In genomic region chr2:94333841-94334741, GRCm38 (mm10) we compare ENCODE assay signal across 9 mouse cellular contexts.
DNase-seq lines count a peak whose midpoint lies in the region.
"Had no signal": no experiment of that assay in that cellular context is flagged by ENCODE, and none has a peak within 500 bp of the region (broad histone marks: within the 10 kb centered on the region; RNA-seq: fewer than 3 reads in every experiment).

No protein-coding gene starts in this region.

- H3K9me3 ChIP-seq in limb, embryonic 10.5 days (replicated peaks), result no peaks in the 10 kb centered on the region
- H3K9me3 ChIP-seq: midbrain, embryonic 10.5 days had no signal

- peak; percentile 32 for DNase-seq in gastrocnemius, postnatal 25 days
- no peak for DNase-seq in gastrocnemius, postnatal 14 days
- DNase-seq in adrenal gland, postnatal 10 days, result peak; percentile 59
- peak; percentile 48 to 61 for DNase-seq in cerebellum, postnatal 14 days
- peak; percentile 22 to 25 for DNase-seq in heart, postnatal 14 days
- DNase-seq in limb, embryonic 10.5 days (ENCODE audit: low spot score), result no peak
- no peak for DNase-seq in ovary, postnatal 36 days (ENCODE audit: low spot score)
- no peak for DNase-seq in layer of hippocampus, postnatal 25 days (ENCODE audit: extremely low spot score in 1 of 2, low spot score in 1 of 2)

- peaks cover 51% of the 10 kb centered on the region for H3K36me3 ChIP-seq in limb, embryonic 10.5 days

- 92% methylated on average over 14 of the region's 14 CpGs for WGBS in limb, embryonic 10.5 days

- intact Hi-C loops in gastrocnemius, postnatal 14 days (cut with DNase I; ENCODE audit: low total_unique reads), result no loop called here
- intact Hi-C loops in heart, postnatal 14 days (cut with DNase I), result no loop called here

- H3K4me1 ChIP-seq in limb, embryonic 10.5 days, result no peaks in the 10 kb centered on the region
- H3K4me1 ChIP-seq: midbrain, embryonic 10.5 days had no signal

- no peak overlapping the region for H3K27ac ChIP-seq in limb, embryonic 10.5 days
- H3K27ac ChIP-seq: midbrain, embryonic 10.5 days had no signal

- H3K27me3 ChIP-seq in limb, embryonic 10.5 days (ENCODE audit: low read depth, poor library complexity, severe bottlenecking), result no peaks in the 10 kb centered on the region

- H3K4me3 ChIP-seq in limb, embryonic 10.5 days, result no peak overlapping the region
- H3K4me3 ChIP-seq: midbrain, embryonic 10.5 days had no signal

Comparison
In these comparisons a context has a peak if more than half of its experiments do, and no peak if none do; other contexts are left out.
1. DNase-seq: peak in gastrocnemius, postnatal 25 days (single experiment), adrenal gland, postnatal 10 days (single experiment), cerebellum, postnatal 14 days (2 of 2) and heart, postnatal 14 days (2 of 2); none in gastrocnemius, postnatal 14 days (single experiment), limb, embryonic 10.5 days (single experiment), ovary, postnatal 36 days (single experiment) and layer of hippocampus, postnatal 25 days (0 of 2).